Mouse (Mus musculus): ENCODE results near the gene Adamtsl4. TPM values are rescaled to one million over a fixed set of nuclear protein-coding genes. Genes with fewer than 3 reads are reported as not detected.
"Not testable (repeated sequence)": the region's sequence is repeated elsewhere in the genome, so short reads cannot be mapped to it uniquely, and the experiment has no call there.

Adamtsl4 gene
- total RNA-seq, 2 experiments from 2014 or later: 48.3 to 57.2 TPM

- no peak for DNase-seq
- intact Hi-C loops (cut with DNase I): loop anchor here (5.0 kb wide), 1 partner anchor 81 kb away; the partner anchor contains the start of gene Tars2
Measured at GRCm38 (mm10) chr3:95681365-95681764, 6.4 kb downstream of the Adamtsl4 start.

GRCm38 (mm10) chr3:95680673-95681072, 7.0 kb downstream of the Adamtsl4 start:
- intact Hi-C loops (cut with DNase I): loop anchor here (5.0 kb wide), 1 partner anchor 82 kb away; the partner anchor contains the start of gene Tars2
- DNase-seq: no peak

GRCm38 (mm10) chr3:95679551-95679950, 8.2 kb downstream of the Adamtsl4 start:
- intact Hi-C loops (cut with DNase I): loop anchor here (2.0 to 5.0 kb wide), 2 partner anchors 21 to 93 kb away; no protein-coding TSS in a partner anchor
- DNase-seq: no peak

DNA sequence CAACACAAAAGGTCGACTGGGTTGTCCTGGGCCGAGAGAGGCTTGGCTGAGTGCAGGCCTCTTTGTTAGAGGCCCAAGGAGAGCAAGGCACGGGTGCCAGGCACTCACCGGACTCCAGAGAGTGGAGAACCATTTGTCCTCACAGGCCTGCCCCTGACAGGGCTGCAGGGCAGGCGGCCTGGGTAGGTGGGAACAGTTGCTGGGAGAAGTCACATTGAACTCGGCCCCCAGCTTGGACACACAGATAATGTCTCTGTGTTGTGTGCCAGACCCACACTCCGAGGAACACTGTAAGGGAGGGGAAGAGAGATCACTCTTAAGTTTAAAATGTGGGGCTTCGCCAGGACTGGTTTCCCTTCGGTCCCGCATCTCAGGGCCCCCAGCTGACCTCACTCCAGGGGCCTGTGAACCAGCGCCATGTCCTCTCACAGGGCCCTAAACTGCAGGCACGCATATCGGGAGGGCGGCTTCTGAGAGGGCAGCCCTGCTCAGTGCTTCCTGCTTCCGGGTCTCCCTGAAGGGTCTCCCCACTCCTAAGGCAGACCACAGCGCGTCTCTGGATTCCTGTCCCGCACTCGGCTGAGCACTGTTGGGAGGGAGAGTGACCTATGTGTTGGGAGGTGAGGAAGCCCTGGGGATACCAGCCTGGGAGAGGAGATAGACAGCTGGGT, 10.2 kb downstream of the Adamtsl4 start:
- intact Hi-C loops (cut with DNase I): loop anchor here (2.0 to 5.0 kb wide), 2 partner anchors 23 to 95 kb away; no protein-coding TSS in a partner anchor
- no peak for DNase-seq

DNA sequence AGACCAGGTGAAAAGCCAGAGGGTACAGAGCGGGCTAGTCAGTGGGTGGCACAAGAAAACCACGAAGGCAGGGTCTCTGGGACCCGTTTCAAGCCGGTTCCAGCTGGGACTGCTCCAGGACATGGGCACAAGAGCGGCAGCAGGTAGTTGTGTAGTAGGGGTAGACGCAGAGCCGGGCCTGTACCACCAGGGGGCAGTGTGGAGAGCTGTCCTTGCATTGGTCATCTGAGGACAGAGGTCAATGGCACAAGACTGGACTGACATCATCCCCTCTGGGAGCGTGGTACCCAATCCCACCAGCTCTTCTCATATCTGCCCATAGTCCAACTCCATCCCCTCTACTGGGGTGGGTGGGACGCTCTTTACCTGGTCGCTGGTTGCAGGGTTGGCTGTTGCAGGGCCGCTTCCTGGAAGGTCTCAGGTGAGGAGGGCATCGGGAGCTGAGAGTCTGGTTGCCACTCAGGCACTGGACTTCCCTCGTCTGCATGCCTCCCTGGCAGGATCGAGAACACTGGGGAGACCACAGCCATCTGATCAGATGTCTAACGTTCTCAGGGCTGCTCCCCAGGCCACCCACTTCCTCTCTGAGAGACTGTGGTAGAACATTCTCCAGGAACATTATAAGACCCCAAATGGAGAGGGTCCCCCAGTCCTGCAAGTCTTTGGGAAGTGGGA, 10.8 kb downstream of the Adamtsl4 start:
- intact Hi-C loops (cut with DNase I): loop anchor here (1.0 to 5.0 kb wide), 2 partner anchors 44 to 95 kb away; no protein-coding TSS in a partner anchor
- peak; percentile 87 to 91 for DNase-seq

DNA sequence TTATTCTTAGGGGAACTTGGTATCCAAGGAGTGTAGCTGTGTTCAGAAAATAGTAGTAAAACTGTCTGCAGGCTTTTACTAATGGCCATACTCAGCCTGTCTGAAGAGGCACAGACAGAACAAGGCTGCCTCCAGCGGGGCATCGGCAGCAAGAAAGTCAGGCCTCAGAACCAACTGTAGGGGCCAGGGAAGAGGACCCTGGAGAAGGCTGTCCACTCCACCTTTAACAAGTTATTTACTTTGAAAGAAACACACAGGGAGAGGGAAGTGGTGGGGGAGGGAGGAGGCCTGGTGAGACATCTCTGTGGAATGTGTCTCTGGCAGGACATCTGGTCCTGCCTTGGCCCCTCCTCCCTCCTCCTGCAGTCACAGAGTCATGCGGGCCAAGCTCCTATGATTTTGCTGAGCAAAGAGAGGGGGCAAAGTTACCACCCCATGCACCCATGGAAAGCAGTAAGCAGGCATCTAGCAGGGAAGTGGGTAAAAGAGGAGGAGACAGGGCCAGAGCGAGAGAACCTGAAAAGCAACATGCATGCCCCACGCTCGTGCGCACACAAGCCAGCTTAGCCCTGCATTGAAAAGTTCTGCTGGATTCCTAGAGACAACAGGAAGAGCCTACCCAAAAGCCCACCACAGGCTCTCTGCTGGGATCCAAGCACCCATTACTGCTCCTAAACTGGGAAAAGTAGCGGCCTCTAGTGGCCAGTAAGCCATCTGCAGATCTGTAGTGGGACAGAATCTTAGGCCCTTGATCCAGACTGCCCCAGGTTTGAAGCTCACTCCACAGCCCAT, 12.2 kb downstream of the Adamtsl4 start:
- intact Hi-C loops (cut with DNase I): loop anchor here (1.0 to 5.0 kb wide), 3 partner anchors 16 to 97 kb away; no protein-coding TSS in a partner anchor
- DNase-seq: peak; percentile 85

DNA sequence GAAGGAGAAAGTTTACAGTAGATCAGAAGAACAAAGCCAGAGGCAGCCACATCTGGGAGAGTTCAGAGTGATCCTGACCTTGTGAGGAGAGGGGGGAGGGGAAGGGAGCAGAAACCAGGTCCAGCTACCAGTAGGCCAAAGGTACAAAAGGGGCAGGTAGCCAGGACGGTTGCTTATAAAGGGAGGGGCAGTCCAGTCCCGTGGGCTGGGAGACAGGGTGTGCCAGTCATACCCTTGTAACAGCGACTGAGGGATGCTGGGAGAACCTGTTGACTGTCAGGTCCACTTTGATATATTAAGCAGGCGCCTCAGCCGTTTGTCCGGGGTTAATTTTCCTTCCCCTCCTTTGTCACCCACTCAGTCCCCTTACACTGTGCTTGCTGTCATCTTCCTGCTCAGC, 12.9 kb downstream of the Adamtsl4 start:
- intact Hi-C loops (cut with DNase I): loop anchor here (1.0 to 5.0 kb wide), 2 partner anchors 16 to 97 kb away; no protein-coding TSS in a partner anchor
- peak in 1 of 2 experiments; percentile 56 for DNase-seq

GRCm38 (mm10) chr3:95674236-95674635, 13.5 kb downstream of the Adamtsl4 start:
- peak; percentile 80 to 82 for DNase-seq
- intact Hi-C loops (cut with DNase I): no loop called here

- intact Hi-C loops (cut with DNase I): no loop called here
- no peak for DNase-seq
Measured at GRCm38 (mm10) chr3:95673707-95674211, 14.0 kb downstream of the Adamtsl4 start.

DNA sequence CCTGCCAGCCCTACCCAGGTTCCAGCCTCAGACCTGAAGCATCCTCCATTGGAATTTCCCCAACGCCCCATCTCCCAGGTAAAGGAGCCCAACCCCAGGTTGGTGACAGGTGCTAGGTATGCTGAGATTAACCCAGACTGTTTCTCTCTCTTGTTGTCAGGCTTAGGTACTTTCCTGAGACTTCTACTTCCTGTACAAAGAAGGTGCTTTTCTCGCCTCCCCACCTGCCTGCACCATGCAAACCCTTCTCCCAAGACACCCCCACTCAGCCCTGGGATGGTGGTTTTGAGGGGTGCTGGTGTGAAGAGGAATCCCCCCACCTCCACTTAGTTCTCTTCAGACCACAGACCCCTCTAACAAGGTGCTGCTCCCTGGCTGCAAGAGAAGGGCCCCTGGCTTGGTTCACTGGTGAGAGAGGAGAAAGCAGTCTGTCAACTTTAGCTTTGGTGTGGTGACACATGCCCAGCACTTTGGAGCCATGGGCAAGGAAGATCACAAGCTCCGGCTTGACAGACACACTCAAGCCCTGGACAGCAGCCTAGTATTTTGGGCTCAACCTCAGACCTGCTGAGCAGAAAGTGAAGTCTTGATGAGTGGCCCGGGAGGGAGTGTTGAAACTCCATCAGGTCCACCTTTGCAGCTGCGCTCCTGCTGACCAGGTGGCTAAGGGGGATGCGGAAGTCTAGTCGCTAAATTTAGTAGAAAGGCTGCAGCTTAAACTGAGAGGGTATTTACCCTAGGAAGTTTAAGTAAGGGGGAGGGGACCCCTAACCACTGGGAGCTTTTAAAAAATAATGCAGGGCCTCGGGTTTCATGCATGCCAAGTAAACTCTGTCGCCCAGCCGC, 14.6 kb downstream of the Adamtsl4 start:
- intact Hi-C loops (cut with DNase I): no loop called here
- peak in 1 of 2 experiments; percentile 71 for DNase-seq

GRCm38 (mm10) chr3:95672461-95672860, 15.3 kb downstream of the Adamtsl4 start:
- DNase-seq: no peak
- intact Hi-C loops (cut with DNase I): no loop called here

DNA sequence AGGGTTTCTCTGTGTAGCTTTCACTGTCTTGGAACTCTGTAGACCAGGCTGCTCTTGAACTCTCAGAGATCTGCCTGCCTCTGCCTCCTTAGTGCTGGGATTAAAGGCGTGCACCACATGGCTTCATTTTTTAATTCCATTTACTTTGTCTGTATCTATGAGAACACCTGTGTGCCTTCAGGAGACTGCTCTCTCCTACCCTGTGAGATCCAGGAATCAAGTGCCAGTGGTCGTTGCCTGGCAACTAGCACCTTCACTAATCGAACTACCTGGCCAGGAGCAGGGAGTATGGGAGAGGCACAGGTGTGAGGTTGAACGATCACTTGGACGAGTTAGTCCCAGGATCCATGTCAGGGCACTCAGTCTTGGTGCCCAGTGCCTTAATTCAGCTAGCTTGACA, 16.5 kb downstream of the Adamtsl4 start:
- intact Hi-C loops (cut with DNase I): no loop called here
- no peak for DNase-seq

- DNase-seq; intact Hi-C loops (cut with DNase I): not testable (repeated sequence)
Measured at GRCm38 (mm10) chr3:95670419-95670818, 17.3 kb downstream of the Adamtsl4 start.

DNA sequence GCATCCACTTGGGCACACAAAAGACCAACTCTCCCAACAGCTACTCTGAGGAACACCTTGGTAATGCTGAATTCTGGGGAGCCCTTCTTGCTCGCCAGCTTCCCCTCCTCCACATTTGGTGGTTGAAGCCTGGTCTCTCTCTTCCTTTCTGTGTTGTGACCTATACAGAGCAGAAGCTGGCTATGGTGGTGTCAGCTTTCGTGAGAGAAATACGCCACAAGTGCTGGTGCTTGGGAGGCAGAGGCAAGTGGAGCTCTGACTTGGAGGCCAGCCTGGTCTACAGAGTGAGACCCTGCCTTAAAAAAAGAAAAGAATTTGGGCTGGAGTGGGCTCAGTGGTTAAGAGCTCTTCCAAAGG, 18.4 kb downstream of the Adamtsl4 start:
- DNase-seq: no peak
- intact Hi-C loops (cut with DNase I): no loop called here

GRCm38 (mm10) chr3:95668589-95669308, 19.0 kb downstream of the Adamtsl4 start:
- intact Hi-C loops (cut with DNase I): no loop called here
- DNase-seq: peak in 1 of 2 experiments; percentile 8

- DNase-seq: peak; percentile 55 to 80
- intact Hi-C loops (cut with DNase I): no loop called here
Measured at GRCm38 (mm10) chr3:95668026-95668425, 19.7 kb downstream of the Adamtsl4 start.

DNA sequence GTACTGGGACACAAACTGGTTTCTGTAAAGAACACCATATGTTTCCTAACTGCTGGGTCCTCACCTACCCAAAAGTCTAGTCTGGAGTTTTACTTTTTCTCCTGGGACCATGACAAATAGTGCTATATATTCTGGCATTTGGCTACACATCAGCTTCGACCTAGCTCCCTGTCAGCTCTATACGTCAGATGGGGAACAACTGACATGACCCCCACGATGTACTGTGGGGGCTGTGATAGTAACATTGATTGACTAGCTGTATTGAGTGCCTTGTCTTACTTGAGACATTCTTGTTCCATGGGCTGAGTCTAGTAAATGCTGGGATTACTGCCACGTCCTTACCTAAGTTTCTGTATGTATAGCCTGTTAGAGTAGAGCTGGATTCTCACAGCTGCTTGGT, 20.2 kb downstream of the Adamtsl4 start:
- DNase-seq: no peak
- intact Hi-C loops (cut with DNase I): no loop called here

DNA sequence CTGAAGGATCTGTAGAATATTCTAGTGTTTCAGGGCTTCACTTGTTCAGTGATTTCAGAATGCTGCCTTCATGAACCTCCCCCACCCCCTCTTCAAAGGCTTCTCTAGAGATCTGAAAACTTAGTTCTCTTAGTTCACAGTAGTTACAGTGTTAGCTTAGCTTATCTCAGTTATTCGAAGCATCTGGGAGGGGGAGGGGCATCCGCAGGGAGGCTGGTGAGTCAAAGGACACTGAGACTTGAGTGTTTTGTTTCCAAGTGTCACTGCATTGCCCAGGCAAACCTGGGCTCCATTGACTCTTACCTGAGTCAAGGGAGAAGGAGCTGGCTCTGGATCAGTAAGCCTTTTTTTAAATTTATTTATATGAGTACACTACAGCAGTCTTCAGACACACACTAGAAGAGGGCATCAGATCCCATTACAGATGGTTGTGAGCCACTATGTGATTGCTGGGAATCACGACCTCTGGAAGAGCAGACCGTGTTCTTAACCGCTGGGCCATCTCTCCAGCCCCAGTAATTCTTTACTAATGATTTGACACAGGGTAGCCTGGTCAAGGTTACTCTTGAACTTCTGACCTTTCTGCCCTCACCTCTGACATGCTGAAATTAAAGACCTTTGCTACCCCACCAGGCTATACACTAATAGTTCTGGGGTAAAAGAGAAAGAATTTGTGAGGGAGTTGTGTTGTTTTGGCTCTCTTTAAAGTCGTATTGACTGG, 21.4 kb downstream of the Adamtsl4 start:
- intact Hi-C loops (cut with DNase I): no loop called here

More for the DNA sequence above, 21.4 kb downstream of the Adamtsl4 start:
- peak; percentile 70 to 80 for DNase-seq

Measured in heart, postnatal 14 days (tissue).